Mouse (Mus musculus) kidney, postnatal 10 days (tissue): ENCODE data around the gene Mcam.

ENCODE experiments used
- DNase-seq: peaks from one replicate; pipeline ENCODE4 v3.0.0; 2021; ENCODE audit warnings: mixed read lengths

Gene Mcam

GRCm38 (mm10) chr9:44134101-44134850 lies at the start of gene Mcam:
Gene Mcam (plus strand): TSS chr9:44134469.
- peak; percentile 88 for DNase-seq

- DNase-seq = peak; percentile 99
Observed at GRCm38 (mm10) chr9:44084659-44085229, 49.5 kb upstream of the Mcam start.

GRCm38 (mm10) chr9:44085276-44085675 lies 49.0 kb upstream of the Mcam start:
- DNase-seq = peak; percentile 28

- DNase-seq = peak; percentile 57
Observed at GRCm38 (mm10) chr9:44085741-44086665, 48.3 kb upstream of the Mcam start.

GRCm38 (mm10) chr9:44086960-44087359 lies 47.3 kb upstream of the Mcam start:
- peak; percentile 56 for DNase-seq

GRCm38 (mm10) chr9:44087761-44088455 lies 46.4 kb upstream of the Mcam start:
- peak; percentile 59 for DNase-seq

GRCm38 (mm10) chr9:44088877-44089608 lies 45.2 kb upstream of the Mcam start:
- DNase-seq = no peak

GRCm38 (mm10) chr9:44093612-44094503 lies 40.4 kb upstream of the Mcam start:
- DNase-seq = peak; percentile 88

- DNase-seq = no peak
Observed at GRCm38 (mm10) chr9:44094737-44095136, 39.5 kb upstream of the Mcam start.

- DNase-seq = no peak
Observed at GRCm38 (mm10) chr9:44095781-44096180, 38.5 kb upstream of the Mcam start.

GRCm38 (mm10) chr9:44096536-44096935 lies 37.7 kb upstream of the Mcam start:
- no peak for DNase-seq

- DNase-seq = no peak
Observed at GRCm38 (mm10) chr9:44101490-44101889, 32.8 kb upstream of the Mcam start, which contains the start of gene Mfrp. Gene Mfrp (plus strand): TSS chr9:44101729.

- no peak for DNase-seq
Observed at GRCm38 (mm10) chr9:44104881-44105280, 29.4 kb upstream of the Mcam start.

GRCm38 (mm10) chr9:44105781-44106180 lies 28.5 kb upstream of the Mcam start:
- no peak for DNase-seq

- no peak for DNase-seq
Observed at GRCm38 (mm10) chr9:44106182-44106581, 28.1 kb upstream of the Mcam start.

- no peak for DNase-seq
Observed at GRCm38 (mm10) chr9:44106596-44106995, 27.7 kb upstream of the Mcam start.

- peak; percentile 94 for DNase-seq
Observed at GRCm38 (mm10) chr9:44107110-44107509, 27.2 kb upstream of the Mcam start, which contains the start of gene C1qtnf5. Gene C1qtnf5 (plus strand): TSS chr9:44107245.

GRCm38 (mm10) chr9:44107557-44108179 lies 26.6 kb upstream of the Mcam start:
- peak; percentile 80 for DNase-seq

GRCm38 (mm10) chr9:44108269-44109055 lies 25.8 kb upstream of the Mcam start:
- DNase-seq = no peak
